Mouse (Mus musculus): Measurements from ENCODE around the gene Zer1.
A peak's percentile ranks its signal among the peaks of the same experiment; 100 is the strongest.
"Not testable (repeated sequence)": the region's sequence is repeated elsewhere in the genome, so short reads cannot be mapped to it uniquely, and the experiment has no call there.

Gene Zer1

DNA sequence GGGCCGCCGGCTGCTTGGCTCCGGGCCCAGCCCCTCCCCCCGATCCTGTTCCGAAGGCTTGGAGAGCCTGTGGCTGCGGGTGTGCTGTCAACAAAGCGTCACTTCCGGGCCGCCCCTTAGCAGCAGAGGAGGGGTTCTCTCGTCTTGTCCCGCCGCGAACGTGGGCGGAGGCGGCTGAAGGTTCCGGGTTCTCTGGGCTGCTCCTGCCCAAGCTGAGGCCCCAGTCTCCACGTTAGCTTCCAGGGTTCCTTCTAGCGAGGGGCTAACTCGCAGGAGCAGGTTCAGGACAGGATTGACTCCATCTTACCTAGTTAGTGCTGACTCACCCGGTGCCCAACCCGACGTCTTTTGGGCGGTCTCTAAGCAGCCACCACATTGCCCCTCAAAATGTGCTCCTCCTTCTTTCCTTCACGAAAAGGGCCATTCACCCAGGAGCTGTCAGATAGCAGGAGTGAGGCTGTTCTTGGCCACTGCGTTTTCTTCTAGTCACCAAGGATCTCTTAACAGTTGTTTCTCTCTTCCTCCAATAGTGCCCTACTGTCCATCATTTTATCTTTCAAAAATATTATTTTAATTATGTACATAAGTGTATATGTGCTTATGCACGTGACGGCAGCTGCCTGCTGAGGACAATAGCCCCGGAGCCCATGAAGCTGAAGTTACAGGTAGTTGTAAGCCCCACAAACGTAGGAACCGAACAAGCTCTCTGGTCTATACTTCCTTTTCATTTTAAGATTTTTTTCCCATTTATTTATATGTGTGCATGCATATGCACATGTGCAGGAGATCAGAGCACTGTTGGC, at the start of gene Zer1:
Zer1 (minus strand) TSS at position 114 of the 803 bp plus-strand sequence.
- DNase-seq: peak; percentile 97

DNA sequence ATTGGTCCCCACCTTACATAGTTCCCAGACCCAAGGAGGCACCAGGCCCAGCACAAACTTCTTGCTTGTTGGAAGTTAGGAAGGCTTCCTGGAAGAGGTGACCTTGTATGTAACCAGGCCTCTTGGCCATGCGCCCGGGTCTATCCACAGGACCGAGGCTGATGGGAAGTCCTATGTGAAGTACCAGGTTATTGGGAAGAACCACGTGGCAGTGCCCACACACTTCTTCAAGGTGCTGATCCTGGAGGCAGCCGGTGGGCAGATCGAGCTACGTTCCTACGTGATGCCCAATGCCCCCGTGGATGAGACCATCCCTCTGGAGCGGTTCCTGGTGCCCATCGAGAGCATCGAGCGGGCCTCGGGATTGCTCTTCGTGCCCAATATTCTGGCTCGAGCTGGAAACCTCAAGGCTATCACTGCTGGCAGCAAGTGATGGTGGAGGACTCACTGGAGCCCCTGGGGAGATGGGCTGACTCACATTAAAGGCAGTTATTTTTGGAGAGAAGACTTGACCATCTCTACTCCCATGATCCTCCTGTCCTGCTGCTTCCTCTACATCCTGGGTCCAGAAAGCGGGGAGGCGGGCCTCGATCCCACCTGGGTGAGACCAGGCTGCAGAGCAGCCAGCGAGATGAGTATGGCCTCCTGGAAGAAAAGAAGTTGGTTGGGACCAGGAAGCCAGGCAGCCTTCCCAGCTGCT, 49.3 kb upstream of the Zer1 start:
- no peak for DNase-seq

DNA sequence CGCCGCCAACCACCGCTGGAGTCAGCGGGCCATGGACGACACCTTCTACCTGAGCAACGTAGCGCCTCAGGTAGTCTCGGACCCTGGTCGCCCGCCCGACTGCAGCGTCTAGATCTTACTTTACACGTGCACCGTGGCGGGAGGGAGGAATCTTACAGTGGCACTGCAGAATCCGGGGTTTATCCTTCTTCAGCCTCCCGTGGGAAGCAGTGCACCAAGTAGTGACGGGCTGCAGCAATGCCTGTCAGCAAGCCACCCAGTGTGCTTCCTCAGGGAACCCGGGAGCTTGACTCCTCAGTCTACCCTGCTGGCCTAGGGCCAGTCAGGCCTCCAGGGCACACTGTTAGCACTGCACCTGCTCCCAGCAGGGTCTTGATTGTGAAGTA, 47.6 kb upstream of the Zer1 start:
- DNase-seq: no peak

DNA sequence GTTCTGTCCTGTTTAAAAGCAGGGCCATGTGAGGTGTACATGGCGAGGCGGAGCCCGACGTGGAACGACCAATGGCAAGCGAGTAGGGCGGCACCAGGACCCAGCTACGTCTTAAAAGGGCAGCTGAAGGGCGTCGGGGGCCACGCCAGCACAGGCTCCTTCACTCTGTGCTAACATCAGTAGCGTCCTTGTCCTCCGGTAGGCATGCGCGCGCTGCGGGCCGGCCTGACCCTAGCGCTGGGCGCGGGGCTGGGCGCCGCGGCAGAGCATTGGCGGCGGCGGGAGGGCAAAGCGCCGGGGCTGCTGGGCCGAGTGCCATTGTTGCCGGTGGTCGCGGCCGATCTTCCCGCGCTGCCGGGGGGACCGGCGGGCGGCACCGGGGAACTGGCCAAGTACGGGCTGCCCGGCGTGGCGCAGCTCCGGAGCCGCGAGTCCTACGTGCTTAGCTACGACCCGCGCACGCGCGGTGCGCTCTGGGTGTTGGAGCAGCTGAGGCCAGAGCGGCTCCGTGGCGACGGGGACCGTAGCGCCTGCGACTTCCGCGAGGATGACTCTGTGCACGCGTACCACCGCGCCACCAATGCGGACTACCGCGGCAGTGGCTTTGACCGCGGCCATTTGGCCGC, 47.1 kb upstream of the Zer1 start, which contains the start of gene Endog:
Endog (plus strand) TSS at position 123 of the 626 bp plus-strand sequence.
- peak; percentile 92 for DNase-seq

DNA sequence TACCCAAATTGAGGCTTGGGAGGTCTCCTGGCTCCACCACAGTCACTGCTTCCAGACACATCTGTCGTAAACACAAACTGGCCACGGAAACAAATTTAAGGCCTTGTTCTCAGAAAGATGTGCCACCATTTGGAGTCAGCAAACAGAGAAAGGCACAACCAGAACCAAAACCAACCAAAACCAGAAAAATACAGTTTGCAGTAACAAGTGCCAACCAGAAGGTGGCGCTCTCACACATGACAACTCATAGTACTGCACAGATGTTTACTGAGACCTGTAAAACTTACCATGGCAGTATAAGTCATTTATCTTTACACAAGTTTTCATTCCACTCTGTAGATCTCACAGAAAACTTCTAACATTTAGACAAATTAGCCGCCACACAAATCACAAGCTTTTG, 42.3 kb upstream of the Zer1 start:
- DNase-seq: no peak

DNA sequence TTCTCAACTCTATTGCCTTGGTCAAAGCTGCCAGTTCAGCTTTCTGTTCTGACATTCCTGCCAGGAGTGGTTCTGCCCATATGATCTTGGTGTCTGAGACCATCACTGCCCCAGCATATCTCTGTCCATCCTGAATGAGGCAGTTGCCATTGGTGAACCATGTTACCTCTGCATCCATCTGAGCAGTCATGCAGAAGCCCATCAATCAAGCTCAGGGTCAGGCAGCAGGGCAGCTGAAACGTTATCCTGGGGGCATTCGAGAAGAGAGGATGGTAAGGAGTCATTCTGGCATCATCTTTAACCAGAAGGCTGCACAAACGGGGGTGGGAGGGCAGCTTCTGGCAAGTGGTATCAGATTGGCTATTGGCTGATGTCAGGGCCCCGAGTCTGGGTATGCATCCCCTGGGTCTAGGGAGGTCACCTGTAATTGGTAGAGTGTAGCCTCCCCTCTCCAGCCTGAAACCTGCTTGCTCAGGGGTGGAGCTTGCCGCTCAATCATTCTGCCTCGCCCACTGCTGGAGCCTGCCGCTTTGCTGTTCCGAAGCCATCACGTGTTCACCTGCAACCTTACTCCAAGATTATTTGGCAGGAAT, 40.1 kb upstream of the Zer1 start:
- DNase-seq: no peak

DNA sequence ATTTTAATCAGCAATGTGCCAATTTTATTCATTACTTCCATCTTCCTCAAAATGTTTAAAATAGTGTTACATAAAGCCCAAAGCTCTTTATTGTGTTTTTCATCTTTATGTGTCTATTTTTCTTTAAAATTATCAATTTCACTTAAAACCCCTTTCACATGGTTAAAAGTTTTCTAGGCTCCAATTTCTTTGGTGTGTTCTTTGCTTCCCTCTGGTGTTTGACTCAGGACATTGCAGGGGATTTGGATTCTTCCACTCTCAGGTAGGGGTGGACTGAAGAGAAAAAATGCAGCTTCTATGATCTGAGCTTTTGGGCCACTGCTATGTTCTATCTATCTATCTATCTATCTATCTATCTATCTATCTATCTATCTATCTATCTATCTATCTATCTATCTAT, 37.4 kb upstream of the Zer1 start:
- DNase-seq: no peak

DNA sequence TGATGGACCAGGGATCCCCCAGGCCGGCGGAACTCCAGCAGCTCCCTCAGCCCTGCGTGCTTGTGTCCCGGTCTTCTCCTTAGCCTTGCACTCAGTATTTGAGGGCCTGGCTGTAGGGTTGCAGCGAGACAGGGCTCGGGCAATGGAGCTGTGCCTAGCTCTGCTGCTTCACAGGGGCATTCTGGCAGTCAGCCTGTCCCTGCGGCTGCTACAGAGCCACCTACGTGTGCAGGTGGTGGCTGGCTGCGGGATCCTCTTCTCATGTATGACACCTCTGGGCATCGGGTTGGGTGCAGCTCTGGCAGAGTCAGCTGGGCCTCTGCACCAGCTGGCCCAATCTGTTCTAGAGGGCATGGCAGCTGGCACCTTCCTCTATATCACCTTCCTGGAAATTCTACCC, 35.5 kb upstream of the Zer1 start:
- DNase-seq: not testable (repeated sequence)

DNA sequence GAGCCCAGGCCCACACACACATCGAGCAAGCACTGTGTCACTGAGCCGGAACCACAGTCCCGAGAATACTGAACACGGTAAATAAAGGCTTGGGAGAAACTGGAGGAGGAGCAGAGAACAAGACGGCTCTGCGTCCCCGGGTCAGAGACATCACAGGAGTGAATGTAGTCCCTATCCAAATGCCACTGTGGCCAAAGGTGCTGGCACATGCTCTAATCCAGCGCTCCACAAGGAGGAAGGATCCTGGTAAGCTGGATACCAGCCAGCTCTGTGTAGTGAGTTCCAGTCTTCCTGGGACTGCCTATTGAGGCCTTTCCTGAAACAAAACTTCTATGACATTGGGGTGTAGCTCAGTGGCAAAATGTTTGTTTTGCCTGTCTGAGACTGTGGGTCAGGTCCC, 28.2 kb upstream of the Zer1 start:
- DNase-seq: no peak

DNA sequence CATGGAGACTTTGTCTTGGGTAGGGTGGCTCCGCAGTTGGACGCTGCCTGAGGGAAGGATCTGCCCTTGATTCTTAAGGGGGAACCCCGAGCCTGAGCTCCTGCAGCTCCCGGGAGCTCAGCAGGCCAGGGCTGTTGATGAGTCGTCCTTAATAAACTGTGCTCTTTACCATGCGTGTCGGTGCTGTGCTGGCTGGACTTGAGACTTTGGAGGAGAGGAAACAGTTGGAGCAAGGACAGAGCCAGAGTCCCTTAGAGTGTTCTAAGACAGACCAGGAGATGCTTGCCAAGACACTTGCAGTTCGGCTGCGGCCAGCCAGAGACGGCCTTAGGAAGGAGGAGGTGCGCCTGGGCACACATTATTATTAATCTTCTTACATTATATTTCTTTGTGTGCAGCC, 27.5 kb upstream of the Zer1 start:
- no peak for DNase-seq

DNA sequence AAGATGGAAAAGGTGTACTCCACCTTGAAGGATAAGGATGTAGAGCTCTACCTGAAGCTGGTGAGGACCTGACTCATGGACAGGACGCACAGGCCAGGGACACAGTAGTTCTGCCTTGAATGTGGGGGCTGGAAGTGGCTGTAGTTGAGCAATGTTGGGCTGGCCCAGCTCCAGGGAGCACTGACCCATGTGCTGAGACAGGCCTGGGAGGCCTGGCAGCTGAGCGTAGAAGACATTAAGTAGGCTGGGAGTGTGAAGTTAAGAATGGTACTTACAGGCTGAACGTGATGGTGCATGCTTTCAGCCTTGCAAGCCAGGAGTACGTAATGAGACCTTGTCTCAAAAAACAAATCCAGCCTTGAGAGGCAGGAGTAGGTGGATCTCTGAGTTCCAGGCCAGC, 23.1 kb upstream of the Zer1 start:
- no peak for DNase-seq

DNA sequence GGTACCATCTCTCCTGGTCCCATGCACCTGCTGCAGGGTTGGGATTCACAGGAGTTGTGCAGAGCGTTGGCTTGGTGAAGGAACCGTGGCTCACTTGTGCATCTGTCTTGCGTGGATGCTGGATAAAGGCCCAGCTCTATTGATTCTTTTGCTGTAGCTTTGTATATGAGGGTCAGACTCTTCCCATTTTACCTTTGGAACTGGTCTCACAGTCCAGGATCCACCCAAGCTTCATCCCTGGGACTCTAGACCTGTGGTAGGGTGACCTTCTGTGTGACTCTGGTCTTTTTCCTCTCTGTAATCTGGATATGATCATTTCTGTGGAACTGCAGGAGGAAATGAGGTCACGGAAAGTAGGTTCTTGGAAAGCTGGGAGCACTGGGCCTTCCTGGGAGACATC, 20.1 kb upstream of the Zer1 start:
- no peak for DNase-seq

DNA sequence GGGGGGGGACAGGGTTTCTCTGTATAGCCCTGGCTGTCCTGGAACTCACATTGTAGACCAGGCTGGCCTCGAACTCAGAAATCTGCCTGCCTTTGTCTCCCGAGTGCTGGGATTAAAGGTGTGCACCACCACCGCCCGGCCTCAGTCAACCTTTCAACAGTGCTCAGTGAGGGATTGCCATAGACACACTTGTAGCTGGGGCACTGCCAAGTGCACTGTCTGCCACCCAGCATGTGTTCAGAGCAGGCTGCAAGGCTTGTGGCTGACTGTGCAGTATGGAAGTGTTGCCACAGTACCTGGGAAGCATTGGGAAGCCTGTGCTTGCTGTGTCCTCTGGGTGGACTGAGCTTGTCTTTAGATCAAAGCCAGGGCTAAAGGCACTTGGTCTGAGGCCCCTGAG, 15.6 kb upstream of the Zer1 start:
- DNase-seq: not testable (repeated sequence)

DNA sequence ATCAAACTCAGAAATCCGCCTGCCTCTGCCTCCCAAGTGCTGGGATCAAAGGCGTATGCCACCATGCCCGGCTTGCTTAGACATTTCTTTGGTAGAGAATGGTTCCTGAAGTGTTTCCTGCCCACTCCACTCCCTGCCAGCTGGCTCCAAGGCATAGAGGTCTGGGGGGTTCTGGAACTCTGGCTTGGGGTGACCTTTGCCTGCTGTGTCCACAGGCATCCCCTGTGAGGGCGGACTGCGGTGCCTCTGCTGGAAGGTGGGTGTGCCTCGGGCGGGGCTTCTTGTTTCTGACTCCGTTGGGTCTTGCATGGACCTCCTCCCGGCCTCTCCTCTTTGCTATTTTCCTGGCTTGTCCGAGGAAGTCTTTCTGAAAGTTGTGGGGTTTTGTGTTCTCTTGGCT, 12.1 kb upstream of the Zer1 start:
- no peak for DNase-seq

DNA sequence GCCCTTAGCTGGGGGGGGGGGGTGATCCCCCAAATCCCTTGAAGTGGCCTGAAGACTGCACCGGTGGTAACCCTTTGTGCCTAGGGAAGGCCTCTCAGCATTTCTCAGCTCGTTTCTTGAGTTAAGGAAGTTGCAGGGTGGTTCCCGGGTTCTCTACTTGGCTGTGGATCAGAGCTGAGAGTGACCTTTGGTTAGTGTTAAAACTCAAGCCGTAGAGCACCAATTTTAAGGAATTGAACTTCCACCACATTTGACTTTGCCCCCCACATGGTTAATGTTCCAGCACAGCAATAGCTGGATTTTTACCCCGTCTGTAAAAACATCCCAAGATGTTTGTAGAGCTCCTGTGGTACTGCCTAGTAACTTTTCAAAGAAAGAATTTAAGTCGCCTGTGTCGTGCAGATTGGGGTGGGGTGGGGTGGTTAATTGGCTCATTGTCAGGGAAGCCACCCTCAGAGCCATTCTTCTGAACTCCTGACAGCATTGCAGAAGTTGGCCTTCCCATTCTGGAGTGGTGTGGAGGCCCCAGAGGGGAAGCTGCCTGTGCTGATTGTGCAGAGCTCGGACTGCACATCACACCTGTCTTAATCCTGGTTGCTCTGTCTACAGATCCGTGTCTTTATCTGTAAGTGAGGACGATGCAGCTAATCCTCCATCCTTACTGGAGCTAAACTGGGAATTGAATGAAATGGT, 10.7 kb upstream of the Zer1 start:
- no peak for DNase-seq

DNA sequence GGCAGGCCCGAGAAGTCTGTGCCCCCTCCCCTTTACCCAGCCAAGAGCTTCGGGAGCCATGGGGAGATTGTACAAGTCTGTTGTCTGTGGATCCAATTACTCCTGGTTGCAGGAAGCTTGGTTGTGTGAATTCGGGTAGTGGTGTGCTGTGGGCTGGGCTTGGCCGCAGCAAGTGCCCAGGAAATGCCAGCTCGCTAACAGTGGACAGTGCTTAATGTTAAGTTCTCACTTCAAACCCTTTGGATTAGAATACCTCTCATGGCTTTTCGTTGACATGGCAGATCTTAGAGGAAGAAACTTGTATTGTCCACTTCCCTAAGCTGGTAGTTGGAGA, 10.0 kb upstream of the Zer1 start:
- no peak for DNase-seq

DNA sequence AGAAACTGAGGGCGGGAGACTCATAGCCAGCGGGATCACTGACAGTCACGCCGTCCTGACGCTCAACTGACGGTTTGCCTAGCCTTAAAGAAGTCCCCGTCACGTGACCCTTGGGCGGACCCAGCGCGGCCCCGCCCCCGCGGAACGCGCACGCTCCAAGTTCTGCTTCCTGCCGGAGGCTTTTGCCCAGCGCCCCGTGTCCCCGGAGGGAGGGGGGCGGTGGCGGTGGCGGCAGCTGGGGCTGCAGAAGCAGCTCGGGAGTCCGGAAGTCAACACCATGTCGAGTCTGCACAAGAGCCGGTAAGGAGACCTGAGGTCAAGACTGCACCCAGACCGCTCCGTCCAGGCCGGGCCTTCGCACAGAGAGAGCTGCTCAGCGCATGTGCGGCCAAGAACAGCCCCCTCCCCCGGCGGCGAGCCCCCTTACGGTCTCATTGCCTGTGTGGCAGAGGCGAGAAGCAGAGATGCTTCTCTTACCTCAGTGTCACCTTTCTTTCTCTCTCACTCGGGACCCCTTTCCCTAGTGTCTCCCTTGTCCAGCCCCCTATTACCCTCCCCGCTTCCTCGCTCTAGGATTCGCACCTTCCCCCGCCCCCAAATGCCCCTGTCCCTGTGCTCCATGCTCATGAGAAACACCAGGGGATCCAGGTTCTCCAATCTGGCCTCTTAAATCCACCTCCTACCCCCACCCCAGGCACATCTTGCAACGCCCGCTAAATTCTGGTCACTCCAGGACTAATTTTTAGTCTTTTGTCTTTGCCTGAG, 9.4 kb upstream of the Zer1 start, which contains the start of gene Tbc1d13:
Tbc1d13 (plus strand) TSS at position 134 of the 765 bp plus-strand sequence.
- DNase-seq: peak; percentile 97

DNA sequence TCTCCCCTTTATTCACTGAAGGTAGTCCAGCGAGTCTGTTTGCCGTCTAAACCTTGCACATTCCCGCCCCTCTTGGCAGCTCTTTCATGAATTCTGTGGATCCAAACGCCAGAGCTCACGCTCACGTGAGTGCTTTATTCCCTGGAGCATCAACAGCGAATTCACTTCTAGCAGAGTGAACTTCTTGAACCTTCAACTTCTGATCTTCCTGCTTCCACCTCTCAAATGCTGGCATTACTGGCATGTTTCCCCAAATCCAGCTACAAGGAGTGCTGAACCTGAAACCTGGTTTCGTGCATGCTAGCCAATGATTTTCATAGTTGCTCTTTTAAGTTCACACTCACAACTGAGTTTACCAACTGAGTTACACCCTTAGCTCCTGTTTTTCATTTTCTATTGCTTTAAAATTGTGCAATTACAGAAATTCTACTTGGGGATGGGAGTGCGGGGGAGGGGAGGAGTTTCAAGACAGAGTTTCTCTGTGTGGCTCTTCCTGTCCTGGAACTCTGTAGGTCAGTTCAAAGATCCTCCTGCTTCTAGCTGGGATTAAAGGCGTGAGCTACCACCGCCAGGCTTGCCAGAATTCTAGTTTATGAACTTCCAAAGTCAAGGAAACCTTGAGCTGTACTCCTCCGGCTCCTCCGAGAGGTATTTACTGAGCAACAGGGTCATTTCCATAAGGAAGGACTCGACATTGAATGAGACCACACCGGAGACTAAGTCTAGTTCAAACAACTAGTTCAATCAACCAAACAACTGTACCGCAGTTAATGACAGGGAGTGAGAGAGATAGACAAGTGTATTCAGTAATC, 8.6 kb upstream of the Zer1 start:
- DNase-seq: no peak

DNA sequence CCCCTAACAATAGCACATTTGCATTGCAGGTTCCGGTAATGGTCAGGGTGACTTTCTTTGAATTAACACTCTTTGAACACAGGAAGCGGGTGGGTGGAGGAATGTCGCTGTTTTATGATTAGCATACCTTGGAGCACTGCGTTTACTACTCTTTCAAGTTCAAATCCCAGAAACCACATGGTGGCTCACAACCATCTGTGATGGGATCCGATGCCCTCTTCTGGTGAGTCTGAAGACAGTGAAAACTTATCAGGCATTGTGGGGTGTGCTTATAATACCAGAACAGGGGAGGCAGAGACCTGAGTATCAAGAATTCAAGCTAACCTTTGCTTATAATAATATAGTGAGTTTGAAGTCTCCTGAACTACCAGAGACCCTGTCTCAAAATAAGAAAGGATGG, 6.9 kb upstream of the Zer1 start:
- not testable (repeated sequence) for DNase-seq

DNA sequence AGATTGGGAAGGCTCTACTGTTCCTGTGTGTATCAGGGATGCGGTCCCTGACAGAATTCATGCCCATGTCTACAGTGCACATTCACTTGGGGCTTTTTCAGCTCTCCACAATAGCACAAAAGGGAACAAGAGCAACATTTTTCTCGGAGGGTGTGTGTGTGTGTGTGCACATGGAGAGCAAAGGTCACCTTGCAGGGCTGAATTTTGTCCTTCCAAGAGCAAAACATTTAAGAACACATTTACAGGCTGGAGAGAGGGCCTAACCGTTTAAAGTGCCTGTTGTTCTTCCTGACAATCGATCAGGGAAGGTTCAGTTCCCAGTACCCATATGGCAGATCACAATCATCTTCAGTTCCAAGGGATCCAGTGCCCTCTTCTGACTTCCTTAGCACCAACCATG, 5.8 kb upstream of the Zer1 start:
- DNase-seq: no peak

DNA sequence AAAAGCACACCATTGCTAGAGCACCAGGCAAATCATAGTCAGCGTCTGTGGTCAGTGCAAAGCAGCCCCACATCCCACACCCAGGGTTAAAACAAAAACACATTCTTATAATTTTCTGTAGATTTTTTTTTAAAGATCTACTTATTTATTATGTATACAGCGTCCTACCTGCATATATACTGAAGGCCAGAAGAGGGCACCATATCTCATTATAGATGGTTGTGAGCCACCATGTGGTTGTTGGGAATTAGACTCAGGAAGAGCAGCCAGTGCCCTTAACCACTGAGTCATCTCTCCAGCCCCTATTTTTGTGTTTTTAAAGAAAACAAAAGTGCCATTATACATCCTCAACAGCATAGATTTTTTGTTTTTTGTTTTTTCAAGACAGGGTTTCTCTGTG, 4.4 kb upstream of the Zer1 start:
- peak; percentile 62 for DNase-seq

Measured in layer of hippocampus, adult 9-11 months (tissue).